Mouse (Mus musculus) spleen, adult 18-20 months (tissue): Measurements from ENCODE around the gene Mrgprg.

Source experiments
- DNase-seq, 2 experiments: peaks; one replicate each; pipeline ENCODE4 v3.0.0; 2022; ENCODE audit warnings: mixed read lengths in 2 of 2

Mrgprg gene

GRCm38 (mm10) chr7:143755357-143756124 lies 11.3 kb downstream of the Mrgprg start:
- no peak for DNase-seq

- DNase-seq = peak; percentile 29 to 49
These were observed 12.6 kb downstream of the Mrgprg start for GRCm38 (mm10) chr7:143753990-143754715.

GRCm38 (mm10) chr7:143752606-143753005 lies 14.2 kb downstream of the Mrgprg start:
- DNase-seq = no peak

- DNase-seq = no peak
These were observed 14.7 kb downstream of the Mrgprg start for GRCm38 (mm10) chr7:143752056-143752455.

GRCm38 (mm10) chr7:143751380-143751779 lies 15.4 kb downstream of the Mrgprg start:
- no peak for DNase-seq

- DNase-seq = no peak
These were observed 17.7 kb downstream of the Mrgprg start for GRCm38 (mm10) chr7:143749045-143749444.

GRCm38 (mm10) chr7:143748041-143748868 lies 18.5 kb downstream of the Mrgprg start:
- peak; percentile 61 to 83 for DNase-seq

- DNase-seq = no peak
These were observed 26.1 kb downstream of the Mrgprg start for GRCm38 (mm10) chr7:143740653-143741052.

- DNase-seq = peak; percentile 17 to 43
These were observed 27.0 kb downstream of the Mrgprg start for GRCm38 (mm10) chr7:143739511-143740461.

GRCm38 (mm10) chr7:143738601-143739006 lies 28.2 kb downstream of the Mrgprg start:
- no peak for DNase-seq

- no peak for DNase-seq
These were observed 28.6 kb downstream of the Mrgprg start for GRCm38 (mm10) chr7:143738194-143738593.

GRCm38 (mm10) chr7:143733746-143734145 lies 33.0 kb downstream of the Mrgprg start:
- no peak for DNase-seq

GRCm38 (mm10) chr7:143729886-143730285 lies 36.9 kb downstream of the Mrgprg start:
- no peak for DNase-seq

GRCm38 (mm10) chr7:143726396-143726795 lies 40.4 kb downstream of the Mrgprg start:
- no peak for DNase-seq

GRCm38 (mm10) chr7:143723841-143724240 lies 43.0 kb downstream of the Mrgprg start:
- no peak for DNase-seq

- DNase-seq = no peak
These were observed 44.1 kb downstream of the Mrgprg start for GRCm38 (mm10) chr7:143722646-143723045.

GRCm38 (mm10) chr7:143717811-143718210 lies 49.0 kb downstream of the Mrgprg start:
- DNase-seq = no peak
